Mouse (Mus musculus): ENCODE results near the gene Ppp1r12b. TPM values are rescaled to one million over a fixed set of nuclear protein-coding genes. Genes with fewer than 3 reads are reported as not detected.

Gene Ppp1r12b
- polyA plus RNA-seq, 1 experiment from 2014 or later = 12.5 TPM

DNA sequence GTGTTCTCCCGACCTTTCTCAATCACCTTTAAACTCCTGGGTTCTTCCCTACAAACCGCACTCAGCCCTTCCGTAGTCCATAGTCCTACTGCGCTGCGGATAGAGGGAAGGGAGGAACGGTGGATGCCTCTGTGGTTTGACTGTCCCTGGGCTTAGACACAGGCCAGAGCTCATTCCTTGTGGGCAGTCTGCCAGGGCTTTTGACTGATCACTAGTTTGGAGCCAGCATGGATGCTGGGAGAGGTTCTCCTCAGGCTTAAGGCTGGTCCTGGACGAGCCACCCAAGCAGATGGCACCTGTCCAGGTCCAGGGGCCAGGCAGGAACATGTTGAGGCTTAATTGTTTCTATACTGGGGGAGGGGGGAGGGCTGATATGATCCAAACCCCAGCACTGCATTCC is 205.9 kb downstream of the Ppp1r12b start:
- 42% methylated on average over 7 of the region's 7 CpGs for WGBS
- TF ChIP-seq EP300 (optimal IDR thresholded peaks at IDR 0.05) (no peak), CTCF (IDR thresholded peaks at IDR 0.05; ENCODE audit: low read depth) (no peak)
- Histone ChIP-seq H3K4me1 (replicated peaks; ENCODE audit: control insufficient read depth, insufficient read depth) (peaks cover 10% of the 10 kb centered on the region; the same call in 1 of the 2 replicates), H3K4me2 (replicated peaks; ENCODE audit: low read depth) (no peak overlapping the region), H3K4me3 (ENCODE audit: low read depth, low read length) (no peak overlapping the region), H3K27ac (replicated peaks) (peak overlapping the region; percentile 24), H3K27me3 (ENCODE audit: control insufficient read depth, insufficient read depth, low read length) (no peaks in the 10 kb centered on the region), H3K36me3 (ENCODE audit: control insufficient read depth, insufficient read depth, low read length) (0 out of 2 replicates have a peak, but pooled peaks cover 1% of the 10 kb centered on the region), H3K9me3 (ENCODE audit: control insufficient read depth, low read length) (no peaks in the 10 kb centered on the region), H3K9ac (ENCODE audit: low read length) (no peak overlapping the region)
- ATAC-seq (ENCODE audit: low FRiP score, low TSS enrichment) (peak; percentile 63), DNase-seq (ENCODE audit: low spot score) (peak; percentile 57)

DNA sequence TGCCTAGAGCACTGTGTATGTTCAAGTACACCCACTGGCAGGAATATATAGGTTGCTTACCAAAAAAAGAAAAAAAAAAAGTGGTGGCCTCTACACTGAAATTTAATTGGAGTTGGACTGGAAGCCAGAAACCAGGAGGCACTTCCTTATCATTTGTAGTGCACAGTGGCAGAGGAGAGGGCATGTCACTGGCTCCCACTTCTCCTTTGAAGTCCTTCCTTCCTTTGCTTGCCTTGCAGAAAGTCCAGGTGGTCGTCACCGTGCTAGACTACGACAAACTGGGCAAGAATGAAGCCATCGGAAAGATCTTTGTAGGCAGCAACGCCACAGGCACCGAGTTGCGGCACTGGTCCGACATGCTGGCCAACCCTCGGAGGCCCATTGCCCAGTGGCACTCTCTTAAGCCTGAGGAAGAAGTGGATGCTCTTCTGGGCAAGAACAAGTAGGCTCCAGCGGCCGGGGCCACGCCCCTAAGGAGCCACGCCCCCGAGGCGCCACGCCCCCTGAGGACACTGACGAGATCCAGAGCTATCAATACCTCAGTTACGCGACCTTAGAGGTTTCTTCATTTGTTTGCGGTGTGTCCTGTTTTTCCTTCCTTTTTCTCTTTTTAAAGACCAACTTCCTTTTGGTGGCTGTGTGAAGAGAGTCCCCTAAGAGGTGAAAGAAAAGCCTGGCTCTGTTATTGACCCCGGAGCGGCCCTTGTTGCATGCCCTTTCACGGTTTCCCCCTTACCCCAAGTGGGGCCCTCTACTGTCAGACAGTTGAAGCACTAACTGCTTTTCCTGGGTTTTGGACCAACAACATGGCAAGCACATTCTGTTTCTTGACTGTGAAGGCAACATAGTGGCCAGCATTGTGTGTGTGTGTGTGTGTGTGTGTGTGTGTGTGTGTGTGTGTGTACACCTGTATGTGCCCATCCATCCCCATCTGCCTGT is 208.2 kb downstream of the Ppp1r12b start:
- H3K4me1 ChIP-seq (replicated peaks; ENCODE audit: control insufficient read depth, insufficient read depth) = peaks cover 10% of the 10 kb centered on the region; the same call in 1 of the 2 replicates
- H3K27me3 ChIP-seq (ENCODE audit: control insufficient read depth, insufficient read depth, low read length) = no peaks in the 10 kb centered on the region
- H3K4me2 ChIP-seq (replicated peaks; ENCODE audit: low read depth) = no peak overlapping the region; the same call in 1 of the 2 replicates
- H3K36me3 ChIP-seq (ENCODE audit: control insufficient read depth, insufficient read depth, low read length) = no peaks in the 10 kb centered on the region
- TF ChIP-seq EP300 (optimal IDR thresholded peaks at IDR 0.05) (no peak), CTCF (IDR thresholded peaks at IDR 0.05; ENCODE audit: low read depth) (peak; percentile 28)
- H3K27ac ChIP-seq (replicated peaks) = no peak overlapping the region
- H3K9me3 ChIP-seq (ENCODE audit: control insufficient read depth, low read length) = no peaks in the 10 kb centered on the region
- DNase-seq (ENCODE audit: low spot score) (peak; percentile 44), ATAC-seq (ENCODE audit: low FRiP score, low TSS enrichment) (0 out of 2 replicates have a peak, but pooled peaks have one; percentile 5)
- 26% methylated on average over 23 of the region's 23 CpGs for WGBS
- no peak overlapping the region for H3K9ac ChIP-seq (ENCODE audit: low read length)
- H3K4me3 ChIP-seq (ENCODE audit: low read depth, low read length) = no peak overlapping the region

DNA sequence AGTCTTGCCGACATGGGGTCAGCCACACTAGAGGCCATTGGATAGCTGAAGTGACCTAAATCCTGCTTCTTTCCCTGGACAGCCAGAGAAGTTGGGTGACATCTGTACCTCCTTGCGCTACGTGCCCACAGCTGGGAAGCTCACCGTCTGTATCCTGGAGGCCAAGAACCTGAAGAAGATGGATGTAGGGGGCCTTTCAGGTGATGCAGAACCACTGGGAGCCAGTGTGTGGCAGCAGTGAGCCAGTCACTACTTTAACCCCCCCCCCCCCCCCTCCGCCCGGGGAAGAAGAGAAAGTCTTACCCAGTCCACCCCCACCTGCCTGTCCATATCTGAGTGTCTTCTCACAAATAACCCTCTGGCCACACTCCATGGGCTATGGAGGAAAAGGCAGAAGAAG is 210.1 kb downstream of the Ppp1r12b start:
- Histone ChIP-seq H3K27ac (replicated peaks) (no peak overlapping the region), H3K27me3 (ENCODE audit: control insufficient read depth, insufficient read depth, low read length) (no peaks in the 10 kb centered on the region), H3K9ac (ENCODE audit: low read length) (no peak overlapping the region), H3K4me3 (ENCODE audit: low read depth, low read length) (no peak overlapping the region), H3K4me1 (replicated peaks; ENCODE audit: control insufficient read depth, insufficient read depth) (peaks cover 10% of the 10 kb centered on the region; the same call in 1 of the 2 replicates), H3K9me3 (ENCODE audit: control insufficient read depth, low read length) (no peaks in the 10 kb centered on the region), H3K4me2 (replicated peaks; ENCODE audit: low read depth) (no peak overlapping the region), H3K36me3 (ENCODE audit: control insufficient read depth, insufficient read depth, low read length) (no peaks in the 10 kb centered on the region)
- TF ChIP-seq CTCF (IDR thresholded peaks at IDR 0.05; ENCODE audit: low read depth) = peak; percentile 72
- TF ChIP-seq EP300 (optimal IDR thresholded peaks at IDR 0.05) = no peak
- DNase-seq (ENCODE audit: low spot score) (peak; percentile 69), ATAC-seq (ENCODE audit: low FRiP score, low TSS enrichment) (no peak)
- WGBS = 60% methylated on average over 4 of the region's 6 CpGs

DNA sequence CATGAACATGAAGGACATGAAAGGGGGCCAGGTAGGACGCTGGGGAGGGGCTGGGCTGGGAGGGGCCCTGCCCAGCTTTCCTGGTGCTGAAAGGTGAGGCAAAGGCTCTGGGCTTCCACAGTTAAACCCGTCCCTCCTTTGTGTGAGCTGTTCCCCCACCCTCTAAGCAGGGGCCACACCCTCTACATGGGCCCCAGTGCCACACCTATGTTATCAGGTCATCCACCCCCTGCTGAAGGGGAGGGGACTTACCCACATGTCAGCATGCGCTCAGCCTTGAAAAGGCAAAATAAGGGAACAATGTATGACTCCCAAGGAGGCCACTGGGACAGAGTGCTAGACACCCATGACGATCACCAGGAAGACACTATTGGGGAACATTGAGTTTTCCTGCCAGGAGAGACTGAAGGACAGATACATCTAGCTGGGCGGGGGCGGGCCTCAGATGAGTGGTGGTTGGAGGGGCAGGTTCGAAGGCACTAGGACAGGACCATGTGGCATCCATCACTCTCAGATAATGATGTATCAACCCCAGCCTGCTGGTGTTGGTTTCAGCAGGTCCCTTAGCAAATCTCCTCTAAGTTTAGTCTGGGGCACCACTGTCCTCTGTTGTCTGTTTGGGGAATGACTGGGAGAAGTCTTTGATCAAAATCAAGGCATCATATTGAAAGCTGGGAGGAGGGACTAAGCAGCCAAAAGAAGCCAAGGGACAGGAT is 213.6 kb downstream of the Ppp1r12b start:
- Histone ChIP-seq H3K9me3 (ENCODE audit: control insufficient read depth, low read length) (no peaks in the 10 kb centered on the region), H3K36me3 (ENCODE audit: control insufficient read depth, insufficient read depth, low read length) (no peaks in the 10 kb centered on the region), H3K9ac (ENCODE audit: low read length) (no peak overlapping the region), H3K4me2 (replicated peaks; ENCODE audit: low read depth) (no peak overlapping the region), H3K27me3 (ENCODE audit: control insufficient read depth, insufficient read depth, low read length) (no peaks in the 10 kb centered on the region), H3K4me1 (replicated peaks; ENCODE audit: control insufficient read depth, insufficient read depth) (no peaks in the 10 kb centered on the region), H3K27ac (replicated peaks) (no peak overlapping the region), H3K4me3 (ENCODE audit: low read depth, low read length) (no peak overlapping the region)
- TF ChIP-seq CTCF (IDR thresholded peaks at IDR 0.05; ENCODE audit: low read depth) (peak; percentile 48), EP300 (optimal IDR thresholded peaks at IDR 0.05) (no peak)
- ATAC-seq (ENCODE audit: low FRiP score, low TSS enrichment) (no peak), DNase-seq (ENCODE audit: low spot score) (no peak)
- 53% methylated on average over 7 of the region's 7 CpGs for WGBS

DNA sequence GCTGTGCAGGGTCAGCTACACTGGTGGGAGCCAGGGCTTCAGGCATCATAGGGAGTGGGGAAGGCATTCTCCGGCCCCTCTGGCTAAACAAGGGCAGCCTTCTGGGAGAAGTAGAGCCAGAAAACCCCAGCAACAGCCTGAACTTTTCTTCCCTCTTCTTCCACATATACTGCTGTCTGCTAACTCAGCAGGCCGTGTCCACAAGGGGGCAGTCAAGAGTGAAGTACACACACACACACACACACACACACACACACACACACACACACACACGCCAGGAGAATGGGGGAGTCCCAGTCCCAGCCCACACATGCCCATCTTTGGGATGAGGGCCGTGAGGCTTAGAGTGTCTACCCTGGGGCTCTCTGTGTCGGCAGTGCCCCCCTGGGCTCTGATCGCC is 214.3 kb downstream of the Ppp1r12b start:
- no peaks in the 10 kb centered on the region for H3K36me3 ChIP-seq (ENCODE audit: control insufficient read depth, insufficient read depth, low read length)
- H3K4me1 ChIP-seq (replicated peaks; ENCODE audit: control insufficient read depth, insufficient read depth) = no peaks in the 10 kb centered on the region
- no peak overlapping the region for H3K4me2 ChIP-seq (replicated peaks; ENCODE audit: low read depth)
- TF ChIP-seq CTCF (IDR thresholded peaks at IDR 0.05; ENCODE audit: low read depth) (peak; percentile 69), EP300 (optimal IDR thresholded peaks at IDR 0.05) (no peak)
- no peak overlapping the region for H3K4me3 ChIP-seq (ENCODE audit: low read depth, low read length)
- no peaks in the 10 kb centered on the region for H3K9me3 ChIP-seq (ENCODE audit: control insufficient read depth, low read length)
- no peak overlapping the region for H3K9ac ChIP-seq (ENCODE audit: low read length)
- no peak overlapping the region for H3K27ac ChIP-seq (replicated peaks)
- peak; percentile 45; the same call in 1 of the 2 replicates for ATAC-seq (ENCODE audit: low FRiP score, low TSS enrichment)
- WGBS = 66% methylated on average over 5 of the region's 6 CpGs
- no peaks in the 10 kb centered on the region for H3K27me3 ChIP-seq (ENCODE audit: control insufficient read depth, insufficient read depth, low read length)
- DNase-seq (ENCODE audit: low spot score) = peak; percentile 67
